Mouse (Mus musculus) megakaryocyte, embryonic 14.5 days (primary cell): ENCODE data around the gene Srpk1. TPM values are rescaled to one million over a fixed set of nuclear protein-coding genes. Genes with fewer than 3 reads are reported as not detected.

Source experiments
- H3K27me3 ChIP-seq: replicated peaks from 2 replicates; pipeline ENCODE3; 2012; ENCODE audit warnings: inconsistent platforms
- H3K36me3 ChIP-seq: replicated peaks from 2 replicates; pipeline ENCODE3; 2012; ENCODE audit warnings: low read length, inconsistent platforms, mixed read lengths
- H3K4me1 ChIP-seq: 2 replicates; pipeline ENCODE4 v1.6.1; 2012; ENCODE audit warnings: inconsistent platforms
- H3K4me3 ChIP-seq: replicated peaks from 2 replicates; pipeline ENCODE3; 2012; ENCODE audit warnings: moderate library complexity, mild to moderate bottlenecking, inconsistent platforms
- H3K9me3 ChIP-seq: 2 replicates; pipeline ENCODE4 v1.6.1; 2012; ENCODE audit warnings: inconsistent platforms
- FLI1 ChIP-seq: IDR thresholded peaks from 2 replicates; pipeline ENCODE4 v1.6.1; 2012; ENCODE audit warnings: low read length, inconsistent platforms, mixed read lengths
- GATA1 ChIP-seq: IDR thresholded peaks from 3 replicates; pipeline ENCODE4 v1.6.1; 2012; ENCODE audit warnings: mixed read lengths, low read length, inconsistent platforms, borderline replicate concordance
- polyA plus RNA-seq: library from polyadenylated mRNA; stranded (reverse); fragments of >175 nt; gene quantifications from 2 replicates; pipeline ENCODE4 v1.2.3, GENCODE M21; 2012; ENCODE audit warnings: low replicate concordance; ENCODE audit not compliant: insufficient read depth

Srpk1 gene
- polyA plus RNA-seq, 1 experiment, result 32.1 TPM

GRCm38 (mm10) chr17:28635842-28636241 is 13.3 kb upstream of the Srpk1 start:
- no peak for TF ChIP-seq FLI1
- no peak for TF ChIP-seq GATA1
- Histone ChIP-seq H3K9me3 (no peaks in the 10 kb centered on the region), H3K36me3 (no peaks in the 10 kb centered on the region), H3K27me3 (peaks cover 58% of the 10 kb centered on the region), H3K4me3 (no peak overlapping the region), H3K4me1 (no peaks in the 10 kb centered on the region)

GRCm38 (mm10) chr17:28629125-28629524 is 6.6 kb upstream of the Srpk1 start:
- Histone ChIP-seq H3K27me3 (peaks cover 40% of the 10 kb centered on the region), H3K4me1 (peaks cover 26% of the 10 kb centered on the region), H3K4me3 (no peak overlapping the region), H3K36me3 (no peaks in the 10 kb centered on the region), H3K9me3 (no peaks in the 10 kb centered on the region)
- TF ChIP-seq GATA1 (no peak), FLI1 (no peak)

- peaks cover 26% of the 10 kb centered on the region for H3K4me1 ChIP-seq
- peak overlapping the region; percentile 26 for H3K4me3 ChIP-seq
- TF ChIP-seq FLI1 (no peak), GATA1 (no peak)
- no peaks in the 10 kb centered on the region for H3K9me3 ChIP-seq
- H3K27me3 ChIP-seq, result peaks cover 36% of the 10 kb centered on the region
- H3K36me3 ChIP-seq, result no peaks in the 10 kb centered on the region
These were observed 6.0 kb upstream of the Srpk1 start for GRCm38 (mm10) chr17:28628248-28629124.

GRCm38 (mm10) chr17:28626937-28627336 is 4.4 kb upstream of the Srpk1 start:
- Histone ChIP-seq H3K4me3 (no peak overlapping the region), H3K4me1 (peaks cover 31% of the 10 kb centered on the region), H3K27me3 (peaks cover 26% of the 10 kb centered on the region), H3K9me3 (no peaks in the 10 kb centered on the region), H3K36me3 (no peaks in the 10 kb centered on the region)
- no peak for TF ChIP-seq GATA1

GRCm38 (mm10) chr17:28625327-28625726 is 2.8 kb upstream of the Srpk1 start:
- no peak for TF ChIP-seq GATA1
- no peak for TF ChIP-seq FLI1

GRCm38 (mm10) chr17:28624841-28625240 is 2.3 kb upstream of the Srpk1 start:
- no peaks in the 10 kb centered on the region for H3K9me3 ChIP-seq
- H3K4me3 ChIP-seq, result no peak overlapping the region
- H3K36me3 ChIP-seq, result peaks cover 9% of the 10 kb centered on the region
- peaks cover 48% of the 10 kb centered on the region for H3K4me1 ChIP-seq
- H3K27me3 ChIP-seq, result peaks cover 22% of the 10 kb centered on the region
- TF ChIP-seq FLI1, result no peak
- TF ChIP-seq GATA1, result no peak

More at GRCm38 (mm10) chr17:28625327-28625726, 2.8 kb upstream of the Srpk1 start:
- peak overlapping the region; percentile 59 for H3K4me3 ChIP-seq
- peaks cover 4% of the 10 kb centered on the region for H3K36me3 ChIP-seq
- H3K27me3 ChIP-seq, result peaks cover 22% of the 10 kb centered on the region
- H3K4me1 ChIP-seq, result peaks cover 43% of the 10 kb centered on the region
- no peaks in the 10 kb centered on the region for H3K9me3 ChIP-seq

- Histone ChIP-seq H3K4me3 (peak overlapping the region; percentile 97), H3K4me1 (peaks cover 62% of the 10 kb centered on the region), H3K27me3 (peaks cover 3% of the 10 kb centered on the region), H3K36me3 (peaks cover 34% of the 10 kb centered on the region), H3K9me3 (no peaks in the 10 kb centered on the region)
- no peak for TF ChIP-seq GATA1
- TF ChIP-seq FLI1, result no peak
These were observed 869 bp downstream of the Srpk1 start for GRCm38 (mm10) chr17:28621381-28622299.

GRCm38 (mm10) chr17:28618775-28619174 is 3.7 kb downstream of the Srpk1 start:
- Histone ChIP-seq H3K27me3 (no peaks in the 10 kb centered on the region), H3K36me3 (peaks cover 56% of the 10 kb centered on the region), H3K4me1 (peaks cover 64% of the 10 kb centered on the region), H3K4me3 (no peak overlapping the region), H3K9me3 (no peaks in the 10 kb centered on the region)
- TF ChIP-seq GATA1 (no peak), FLI1 (no peak)

GRCm38 (mm10) chr17:28618124-28618523 is 4.4 kb downstream of the Srpk1 start:
- no peak for TF ChIP-seq FLI1
- TF ChIP-seq GATA1, result no peak
- Histone ChIP-seq H3K36me3 (peaks cover 62% of the 10 kb centered on the region), H3K9me3 (no peaks in the 10 kb centered on the region), H3K4me3 (peak overlapping the region; percentile 50), H3K4me1 (peaks cover 67% of the 10 kb centered on the region), H3K27me3 (no peaks in the 10 kb centered on the region)
